Mouse (Mus musculus) CH12.LX (cell line): ENCODE results near the gene Narfl. TPM values are rescaled to one million over a fixed set of nuclear protein-coding genes. Genes with fewer than 3 reads are reported as not detected.
A peak's percentile ranks its signal among the peaks of the same experiment; 100 is the strongest.

Experiments used
- DNase-seq: peaks from one replicate; pipeline ENCODE4 v3.0.0-alpha.2; 2013; ENCODE audit errors: extremely low read depth
- H3K27ac ChIP-seq: 2 replicates; pipeline ENCODE4 v1.5.1; 2012; ENCODE audit warnings: low read depth, mild to moderate bottlenecking, control low read depth, moderate library complexity; ENCODE audit not compliant: insufficient read depth
- H3K27me3 ChIP-seq: replicated peaks from 2 replicates; pipeline ENCODE3; 2012; ENCODE audit warnings: inconsistent platforms
- H3K36me3 ChIP-seq, 2 experiments: replicated peaks in 1 of 2; 2 replicates each; pipeline versions ENCODE3 to v1.6.1; 2012; ENCODE audit warnings: inconsistent platforms in 1 of 2, low read length in 1 of 2, mild to moderate bottlenecking in 1 of 2, mixed read lengths in 1 of 2, moderate library complexity in 1 of 2; ENCODE audit not compliant: control insufficient read depth in 1 of 2, insufficient read depth in 1 of 2
- H3K4me1 ChIP-seq, 2 experiments: 2 replicates each; pipeline ENCODE4 v1.6.1; 2012; ENCODE audit warnings: inconsistent platforms in 1 of 2, moderate library complexity in 1 of 2; ENCODE audit not compliant: insufficient read depth in 2 of 2, control insufficient read depth in 1 of 2
- H3K4me2 ChIP-seq: 2 replicates; pipeline ENCODE4 v1.6.1; 2012; ENCODE audit warnings: low read depth, mild to moderate bottlenecking, control low read depth; ENCODE audit not compliant: poor library complexity, insufficient read depth, severe bottlenecking
- H3K4me3 ChIP-seq, 3 experiments: fragments of 150-350 bp in 1 of 3; sonication (generic) in 1 of 3; replicated peaks in 1 of 3; 2 replicates each; pipeline versions ENCODE3 to v1.5.1; 2011 to 2012; ENCODE audit warnings: low read depth in 2 of 3, low read length in 2 of 3, mild to moderate bottlenecking in 2 of 3, moderate library complexity in 2 of 3, control low read depth in 1 of 3, improper control_type of control experiment in 1 of 3, inconsistent platforms in 1 of 3, mixed read lengths in 1 of 3; ENCODE audit not compliant: poor library complexity in 1 of 3
- H3K79me2 ChIP-seq: replicated peaks from 2 replicates; pipeline ENCODE4 v1.6.1; 2012; ENCODE audit warnings: mild to moderate bottlenecking, moderate library complexity; ENCODE audit not compliant: control insufficient read depth, poor library complexity, insufficient read depth, severe bottlenecking; ENCODE audit errors: extremely low read depth
- H3K9ac ChIP-seq: 2 replicates; pipeline ENCODE4 v1.6.1; 2012; ENCODE audit warnings: low read depth, mild to moderate bottlenecking, control low read depth, moderate library complexity; ENCODE audit not compliant: insufficient read depth
- H3K9me3 ChIP-seq: replicated peaks from 2 replicates; pipeline ENCODE3; 2012; ENCODE audit warnings: low read length, inconsistent platforms, mixed read lengths
- BHLHE40 ChIP-seq: IDR thresholded peaks from 2 replicates; pipeline ENCODE4 v1.6.1; 2011; ENCODE audit warnings: mild to moderate bottlenecking, low read depth, low read length, improper control_type of control experiment
- CHD1 ChIP-seq: IDR thresholded peaks from 2 replicates; pipeline ENCODE4 v1.6.1; 2012; ENCODE audit warnings: low read depth, low read length, improper control_type of control experiment, inconsistent platforms
- CHD2 ChIP-seq: IDR thresholded peaks from 2 replicates; pipeline ENCODE4 v1.6.1; 2011; ENCODE audit warnings: low read length, improper control_type of control experiment
- CTCF ChIP-seq, 2 experiments: IDR thresholded peaks in 1 of 2; conservative IDR thresholded peaks in 1 of 2; 2 replicates each; pipeline ENCODE4 v1.5.1; 2011 to 2012; ENCODE audit warnings: low read depth in 2 of 2, low read length in 2 of 2, improper control_type of control experiment in 1 of 2, inconsistent platforms in 1 of 2, mild to moderate bottlenecking in 1 of 2, moderate library complexity in 1 of 2
- ELF1 ChIP-seq: IDR thresholded peaks from 2 replicates; pipeline ENCODE4 v1.6.1; 2014; ENCODE audit warnings: low read depth, mild to moderate bottlenecking, inconsistent platforms, low read length, improper control_type of control experiment
- ETS1 ChIP-seq: conservative IDR thresholded peaks from 2 replicates; pipeline ENCODE4 v1.6.1; 2012; ENCODE audit warnings: low read depth, mild to moderate bottlenecking, inconsistent platforms, low read length, improper control_type of control experiment, moderate library complexity
- GABPA ChIP-seq: IDR thresholded peaks from 2 replicates; pipeline ENCODE4 v1.6.1; 2012; ENCODE audit warnings: low read depth, low read length, improper control_type of control experiment, inconsistent platforms; ENCODE audit not compliant: insufficient replicate concordance
- HCFC1 ChIP-seq: IDR thresholded peaks from 2 replicates; pipeline ENCODE4 v1.6.1; 2012; ENCODE audit warnings: low read depth, mild to moderate bottlenecking, inconsistent platforms, low read length, improper control_type of control experiment
- KAT2A ChIP-seq: IDR thresholded peaks from 2 replicates; pipeline ENCODE4 v1.6.1; 2012; ENCODE audit warnings: low read length, improper control_type of control experiment, inconsistent platforms; ENCODE audit not compliant: insufficient replicate concordance
- MAX ChIP-seq: IDR thresholded peaks from 2 replicates; pipeline ENCODE4 v1.6.1; 2011; ENCODE audit warnings: low read length, improper control_type of control experiment
- MXI1 ChIP-seq: IDR thresholded peaks from 2 replicates; pipeline ENCODE4 v1.6.1; 2011; ENCODE audit warnings: mild to moderate bottlenecking, low read depth, low read length, improper control_type of control experiment
- NELFE ChIP-seq: IDR thresholded peaks from 2 replicates; pipeline ENCODE4 v1.6.1; 2011; ENCODE audit warnings: low read depth, low read length, improper control_type of control experiment
- NRF1 ChIP-seq: IDR thresholded peaks from 2 replicates; pipeline ENCODE4 v1.6.1; 2014; ENCODE audit warnings: low read depth, mild to moderate bottlenecking, inconsistent platforms, low read length, improper control_type of control experiment, moderate library complexity
- POLR2A ChIP-seq: IDR thresholded peaks from 2 replicates; pipeline ENCODE4 v1.6.1; 2011; ENCODE audit warnings: low read depth, mild to moderate bottlenecking, improper control_type of control experiment, low read length
- POLR2AphosphoS2 ChIP-seq: IDR thresholded peaks from 2 replicates; pipeline ENCODE4 v1.6.1; 2011; ENCODE audit warnings: low read depth, low read length, improper control_type of control experiment
- RAD21 ChIP-seq: IDR thresholded peaks from 2 replicates; pipeline ENCODE4 v1.6.1; 2011; ENCODE audit warnings: low read depth, mild to moderate bottlenecking, low read length, improper control_type of control experiment, moderate library complexity
- SMC3 ChIP-seq: IDR thresholded peaks from 2 replicates; pipeline ENCODE4 v1.6.1; 2011; ENCODE audit warnings: low read depth, low read length, improper control_type of control experiment
- TBP ChIP-seq: conservative IDR thresholded peaks from 2 replicates; pipeline ENCODE4 v1.6.1; 2011; ENCODE audit warnings: low read depth, low read length, improper control_type of control experiment
- USF2 ChIP-seq: conservative IDR thresholded peaks from 2 replicates; pipeline ENCODE4 v1.6.1; 2011; ENCODE audit warnings: low read depth, low read length, improper control_type of control experiment
- ZKSCAN1 ChIP-seq: IDR thresholded peaks from 2 replicates; pipeline ENCODE4 v1.6.1; 2012; ENCODE audit warnings: low read depth, inconsistent platforms, low read length, improper control_type of control experiment, borderline replicate concordance
- ZMIZ1 ChIP-seq: IDR thresholded peaks from 2 replicates; pipeline ENCODE4 v1.6.1; 2012; ENCODE audit warnings: low read depth, mild to moderate bottlenecking, inconsistent platforms, low read length, improper control_type of control experiment
- dilution Hi-C: fragments of 300-500 bp; cut with MboI; formaldehyde crosslinking; loops from 2 replicates; pipeline ENCODE4 v1.14.3; 2020; ENCODE audit warnings: low sequenced_read_pairs; ENCODE audit not compliant: extremely low pct_unique_long_range_greater_than_20kb, extremely low pct_ligation_motif_present
- in situ Hi-C: fragments of 300-500 bp; cut with MboI; formaldehyde crosslinking; loops from 3 replicates; pipeline ENCODE4 v1.14.3; 2019; ENCODE audit warnings: low sequenced_read_pairs, low pct_ligation_motif_present, low pct_unique_long_range_greater_than_20kb, mixed read lengths
- polyA plus RNA-seq: library from polyadenylated mRNA; unstranded; fragments of >175 nt; gene quantifications from 2 replicates; pipeline ENCODE4 v1.2.1, GENCODE M21; 2012; ENCODE audit warnings: low read depth; ENCODE audit not compliant: insufficient read length
- total RNA-seq, 2 experiments: library from RNA; depleted of rRNA; stranded (reverse); fragments of 300-350 nt in 1 of 2; fragments of >200 nt in 1 of 2; gene quantifications; 2 replicates each; pipeline ENCODE4 v1.2.3; 2012 to 2014

Gene Narfl
- total and polyA plus RNA-seq, 3 experiments = 13.3 to 22.0 (median 16.5) TPM

DNA sequence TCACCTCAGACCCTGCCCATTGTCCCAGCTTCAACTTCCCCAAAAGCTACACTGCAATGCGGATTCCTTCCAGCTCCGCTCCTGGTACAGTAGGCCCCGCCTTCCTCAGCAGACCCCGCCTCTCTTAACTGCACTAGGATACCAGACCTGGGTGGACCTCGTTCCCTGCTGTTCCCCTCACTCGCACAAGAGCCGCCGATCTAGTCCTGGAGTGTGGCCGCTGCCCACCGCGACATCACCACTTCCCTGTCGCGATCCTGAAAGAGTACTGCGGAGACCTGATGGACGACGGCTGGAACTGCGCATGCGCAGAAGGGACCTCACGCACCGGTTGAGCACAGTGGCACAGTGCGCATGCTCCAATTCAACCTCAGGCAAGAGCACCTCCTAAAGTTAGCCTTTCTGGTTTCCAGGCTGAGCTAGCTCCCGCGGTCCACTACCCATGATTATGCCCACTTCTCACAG lies 11.7 kb downstream of the Narfl start, which contains the start of gene Haghl:
Haghl (minus strand) TSS at position 393 of the 465 bp plus-strand sequence.
- peak; percentile 98 for DNase-seq
- peak within 1 kb of the TSS; percentile 65 to 81 (median 73) for H3K4me3 ChIP-seq
- TF ChIP-seq RAD21 (no peak), POLR2A (peak; percentile 79), KAT2A (no peak), MAX (no peak), CTCF (conservative IDR thresholded peaks at IDR 0.05 in 1 of 2, IDR thresholded peaks at IDR 0.05 in 1 of 2; ENCODE audit: low read depth in 2 of 2, low read length in 2 of 2) (no peak), GABPA (no peak), NELFE (peak; percentile 86), CHD2 (0 out of 2 replicates have a peak, but pooled peaks have one; percentile 20), USF2 (no peak), ELF1 (peak; percentile 31; the same call in 1 of the 2 replicates), CHD1 (no peak), MXI1 (0 out of 2 replicates have a peak, but pooled peaks have one; percentile 17), HCFC1 (peak; percentile 58), POLR2AphosphoS2 (peak; percentile 91), TBP (peak; percentile 74; the same call in 1 of the 2 replicates), NRF1 (peak; percentile 100)
- no peaks in the 10 kb centered on the region for H3K9me3 ChIP-seq
- peaks cover 7 to 16% of the 10 kb centered on the region in 2 experiments for H3K4me1 ChIP-seq
- dilution Hi-C loops (no loop called here), in situ Hi-C loops (no loop called here)
- H3K36me3 ChIP-seq = peaks cover 58 to 80% of the 10 kb centered on the region in 2 experiments
- H3K79me2 ChIP-seq = no peaks in the 10 kb centered on the region
- H3K9ac ChIP-seq = peak within 1 kb of the TSS; percentile 58
- peak within 1 kb of the TSS; percentile 52 for H3K4me2 ChIP-seq
- H3K27ac ChIP-seq = peak within 1 kb of the TSS; percentile 50; the same call in 1 of the 2 replicates
- H3K27me3 ChIP-seq = no peaks in the 10 kb centered on the region

DNA sequence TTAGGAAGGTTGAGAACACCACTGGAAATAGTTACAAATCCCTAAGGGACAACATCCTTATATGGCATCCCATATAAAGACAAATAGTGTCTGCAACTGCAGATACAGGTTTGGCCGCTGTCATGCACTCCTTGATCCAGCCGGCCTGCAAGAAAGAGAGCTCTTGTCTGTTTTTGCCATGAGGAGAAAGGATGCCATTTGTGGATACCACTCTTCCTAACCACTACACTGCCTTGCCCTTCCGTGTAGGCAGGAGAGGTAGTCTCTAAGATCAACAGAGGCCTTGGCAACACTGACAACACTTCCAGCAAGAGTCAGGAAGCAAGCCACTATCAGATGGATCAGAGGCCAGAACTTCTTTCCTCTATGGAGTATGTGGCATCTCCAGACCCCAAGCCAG lies 12.7 kb downstream of the Narfl start, which contains the start of gene Ccdc78:
Ccdc78 (plus strand) TSS at position 301 of the 400 bp plus-strand sequence.
- peaks cover 48 to 76% of the 10 kb centered on the region in 2 experiments for H3K36me3 ChIP-seq
- TF ChIP-seq ZKSCAN1 (no peak), SMC3 (no peak), MAX (no peak), CHD1 (no peak), BHLHE40 (no peak), ETS1 (no peak), CHD2 (no peak), ZMIZ1 (no peak)
- TF ChIP-seq, all 38 proteins: peak for 0
- no peaks in the 10 kb centered on the region for H3K9me3 ChIP-seq
- in situ Hi-C loops (no loop called here), dilution Hi-C loops (no loop called here)
- H3K4me3 ChIP-seq = peak within 1 kb of the TSS; percentile 65 to 81 (median 73)
- no peak within 1 kb of the TSS; the same call in 1 of the 2 replicates for H3K9ac ChIP-seq
- peaks cover 7 to 25% of the 10 kb centered on the region in 2 experiments for H3K4me1 ChIP-seq
- H3K4me2 ChIP-seq = peak within 1 kb of the TSS; percentile 52
- H3K27me3 ChIP-seq = no peaks in the 10 kb centered on the region
- H3K27ac ChIP-seq = peak within 1 kb of the TSS; percentile 50; the same call in 1 of the 2 replicates
- 0 out of 2 replicates have a peak, but pooled peaks cover 3% of the 10 kb centered on the region for H3K79me2 ChIP-seq
- no peak for DNase-seq
